Mouse (Mus musculus) neural tube, embryonic 11.5 days (tissue): ENCODE results near the gene Grk2. TPM values are rescaled to one million over a fixed set of nuclear protein-coding genes. Genes with fewer than 3 reads are reported as not detected.
A peak's percentile ranks its signal among the peaks of the same experiment; 100 is the strongest.

Experiments used
- ATAC-seq: fragments of 200-750 bp; cut with Nextera tagmentation; 2 replicates; pipeline ENCODE4 v1.8.0; 2017; ENCODE audit warnings: moderate number of reproducible peaks, mild to moderate bottlenecking, moderate TSS enrichment, moderate library complexity; ENCODE audit not compliant: insufficient read depth, low FRiP score, low TSS enrichment
- DNase-seq: peaks from one replicate; pipeline ENCODE4 v3.0.0-alpha.2; 2015; ENCODE audit warnings: low spot score
- H3K27ac ChIP-seq: fragments of 300-500 bp; sonication (generic); 2 replicates; pipeline ENCODE4 v1.5.1; 2014; ENCODE audit warnings: low read depth, mild to moderate bottlenecking, low read length
- H3K27me3 ChIP-seq: fragments of 300-500 bp; sonication (generic); 2 replicates; pipeline ENCODE4 v1.6.1; 2014; ENCODE audit warnings: mild to moderate bottlenecking, low read length, mixed read lengths; ENCODE audit not compliant: control insufficient read depth, insufficient read depth
- H3K36me3 ChIP-seq: fragments of 300-500 bp; sonication (generic); 2 replicates; pipeline ENCODE4 v1.6.1; 2014; ENCODE audit warnings: mild to moderate bottlenecking, low read length, moderate library complexity, mixed read lengths; ENCODE audit not compliant: control insufficient read depth, insufficient read depth
- H3K4me1 ChIP-seq: fragments of 300-500 bp; sonication (generic); 2 replicates; pipeline ENCODE4 v1.6.1; 2014; ENCODE audit warnings: low read length, mixed read lengths; ENCODE audit not compliant: control insufficient read depth, insufficient read depth
- H3K4me2 ChIP-seq: fragments of 300-500 bp; sonication (generic); 2 replicates; pipeline ENCODE4 v1.6.1; 2014; ENCODE audit warnings: low read depth, mild to moderate bottlenecking, moderate library complexity
- H3K4me3 ChIP-seq: fragments of 300-500 bp; sonication (generic); 2 replicates; pipeline ENCODE4 v1.5.1; 2014; ENCODE audit warnings: low read depth, low read length
- H3K9ac ChIP-seq: fragments of 300-500 bp; sonication (generic); 2 replicates; pipeline ENCODE4 v1.6.1; 2014; ENCODE audit warnings: mild to moderate bottlenecking, low read length
- H3K9me3 ChIP-seq: fragments of 300-500 bp; sonication (generic); 2 replicates; pipeline ENCODE4 v1.6.1; 2016; ENCODE audit warnings: low read length; ENCODE audit not compliant: control insufficient read depth
- WGBS: fragments of 180-500 bp; shearing (Covaris S2); extraction: QIAGEN DNeasy Blood & Tissue Kit; methylation state at CpG from one replicate; pipeline ENCODE4 v1.1.7; 2014; 5-methylcytosine and 5-hydroxymethylcytosine counted together
- polyA plus RNA-seq: library from polyadenylated mRNA; unstranded; fragments of >200 nt; fragmentation: Nextera tagmentation; extraction: Ambion mirVana; gene quantifications from 2 replicates; pipeline ENCODE4 v1.2.1, GENCODE M21; 2014

Gene Grk2
- 16.6 and 19.0 TPM in 2 replicates for polyA plus RNA-seq

DNA sequence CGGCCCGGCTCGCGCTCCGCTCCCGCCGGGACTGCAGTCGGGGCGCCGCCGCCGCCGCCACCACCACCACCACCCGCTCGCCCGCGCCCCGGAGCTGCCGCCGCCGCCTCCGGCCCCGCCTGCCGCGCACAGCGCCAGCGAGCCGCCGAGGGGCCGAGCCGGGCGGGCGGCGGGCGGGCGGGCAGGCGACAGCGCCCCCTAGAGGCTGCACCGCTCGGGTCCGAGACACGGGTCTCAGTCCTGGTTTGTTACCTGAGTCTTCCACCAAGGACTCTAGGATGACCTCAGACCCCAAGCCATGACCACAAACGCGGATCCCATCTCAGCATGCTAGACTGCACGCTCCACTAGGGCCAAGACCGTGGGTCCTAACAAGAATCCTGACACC, at the start of gene Grk2:
TSS of gene Grk2 (minus strand) at position 33 of the 388 bp plus-strand sequence.
- peak within 1 kb of the TSS; percentile 77 for H3K9ac ChIP-seq
- H3K27me3 ChIP-seq: no peaks in the 10 kb centered on the region
- H3K36me3 ChIP-seq: no peaks in the 10 kb centered on the region
- ATAC-seq (peak; percentile 79), DNase-seq (peak; percentile 85)
- peak within 1 kb of the TSS; percentile 67 for H3K27ac ChIP-seq
- H3K4me1 ChIP-seq: peaks cover 25% of the 10 kb centered on the region
- H3K4me3 ChIP-seq: peak within 1 kb of the TSS; percentile 72
- 0% methylated on average over 19 of the region's 46 CpGs for WGBS
- H3K4me2 ChIP-seq: peak within 1 kb of the TSS; percentile 94
- no peaks in the 10 kb centered on the region for H3K9me3 ChIP-seq

DNA sequence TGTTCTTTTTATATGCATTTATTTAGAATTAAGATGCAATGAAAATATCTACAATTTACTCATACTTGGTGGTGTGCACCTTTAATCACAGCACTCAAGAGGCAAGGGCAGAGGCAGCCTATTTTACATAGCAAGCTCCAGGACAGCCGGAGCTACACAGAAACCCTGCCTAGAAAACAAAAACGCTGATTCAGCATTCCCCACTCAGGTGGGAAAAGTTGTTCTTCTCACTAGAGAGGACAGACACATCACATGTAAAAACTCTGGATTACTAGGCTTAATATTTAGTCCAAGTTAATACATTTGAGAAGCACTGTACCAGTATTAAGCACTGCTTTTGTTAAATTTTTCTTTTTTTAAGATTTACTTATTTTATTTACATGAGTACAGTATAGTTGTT, 43.4 kb upstream of the Grk2 start:
- WGBS: 92% methylated on average over 2 of the region's 2 CpGs

DNA sequence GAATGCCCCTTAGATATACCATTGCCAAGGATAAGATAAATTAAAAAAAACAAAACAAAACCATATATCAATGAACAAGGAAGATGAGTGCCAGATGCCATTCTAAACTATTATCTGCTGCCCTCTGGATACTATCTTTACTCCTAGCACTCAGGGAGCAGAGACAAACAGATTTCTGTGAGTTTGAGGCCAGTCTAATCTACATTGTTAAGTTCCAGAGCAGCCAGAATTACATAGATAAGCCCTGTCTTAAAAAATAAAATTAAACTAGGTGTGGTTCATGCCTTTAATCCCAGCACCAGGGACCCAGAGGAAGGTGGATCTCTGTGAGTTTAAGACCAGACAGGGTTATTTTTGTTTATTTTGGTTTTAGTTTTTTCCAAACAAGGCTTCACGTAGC, 40.5 kb upstream of the Grk2 start:
- Histone ChIP-seq H3K4me1 (no peaks in the 10 kb centered on the region), H3K36me3 (peaks cover 17% of the 10 kb centered on the region), H3K9ac (no peak overlapping the region), H3K4me3 (no peak overlapping the region), H3K27me3 (no peaks in the 10 kb centered on the region), H3K4me2 (no peak overlapping the region), H3K9me3 (no peaks in the 10 kb centered on the region), H3K27ac (no peak overlapping the region)
- no peak for DNase-seq
- no peak for ATAC-seq
- WGBS: 88% methylated on average over 1 of the region's 1 CpGs

More for the DNA sequence above, 43.4 kb upstream of the Grk2 start:
- Histone ChIP-seq H3K4me2 (no peak overlapping the region), H3K4me3 (no peak overlapping the region), H3K27ac (no peak overlapping the region), H3K27me3 (no peaks in the 10 kb centered on the region), H3K4me1 (no peaks in the 10 kb centered on the region), H3K9ac (no peak overlapping the region), H3K9me3 (no peaks in the 10 kb centered on the region), H3K36me3 (peaks cover 13% of the 10 kb centered on the region)
- ATAC-seq (no peak), DNase-seq (no peak)

DNA sequence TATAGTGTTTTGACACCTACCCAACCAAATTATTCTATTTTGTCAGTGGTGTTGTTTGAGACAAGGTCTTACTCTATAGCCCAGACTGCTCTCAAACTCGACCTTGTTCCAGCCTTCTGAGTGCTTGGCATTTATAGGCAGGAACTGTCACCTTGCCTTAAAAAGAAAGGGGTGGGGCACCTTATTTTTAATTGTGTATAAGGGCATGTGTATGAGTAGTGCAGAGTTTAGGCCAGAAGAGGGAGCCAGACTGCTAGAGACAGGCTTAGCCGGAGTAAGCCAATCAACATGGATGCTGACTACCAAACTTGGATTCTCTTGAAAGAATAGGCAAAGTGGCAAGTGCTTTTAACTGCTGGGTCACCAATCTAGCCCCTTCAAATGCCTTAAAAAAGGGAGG, 32.1 kb upstream of the Grk2 start:
- no peak overlapping the region for H3K4me3 ChIP-seq
- no peaks in the 10 kb centered on the region for H3K9me3 ChIP-seq
- 46% methylated on average over 2 of the region's 2 CpGs for WGBS
- H3K27me3 ChIP-seq: no peaks in the 10 kb centered on the region
- no peak overlapping the region for H3K9ac ChIP-seq
- ATAC-seq: no peak
- peaks cover 3% of the 10 kb centered on the region; the same call in 1 of the 2 replicates for H3K4me1 ChIP-seq
- H3K4me2 ChIP-seq: no peak overlapping the region
- H3K27ac ChIP-seq: no peak overlapping the region
- H3K36me3 ChIP-seq: peaks cover 4% of the 10 kb centered on the region; the same call in 1 of the 2 replicates
- no peak for DNase-seq

DNA sequence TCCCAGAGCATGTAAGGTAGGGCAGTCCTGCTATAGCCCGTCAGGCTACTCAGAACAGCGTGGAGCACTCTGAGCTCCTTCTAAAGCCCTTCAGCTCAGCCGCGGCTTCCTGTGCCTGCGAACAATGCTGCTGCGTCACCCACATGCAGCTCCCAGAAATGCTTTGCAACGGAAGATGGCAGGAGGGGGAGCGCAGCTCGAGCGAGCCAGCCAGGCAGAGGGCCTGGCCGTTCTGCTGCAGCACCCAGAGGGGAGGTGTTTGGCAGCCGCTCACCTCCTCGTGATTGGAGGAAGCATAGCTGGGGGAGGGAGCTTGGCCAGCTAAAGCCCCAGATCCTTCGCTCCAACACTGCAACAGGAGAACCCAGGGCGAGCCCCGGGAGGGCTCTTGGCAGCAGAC, 27.8 kb upstream of the Grk2 start:
- peak; percentile 92 for DNase-seq
- ATAC-seq: peak; percentile 97
- H3K9me3 ChIP-seq: no peaks in the 10 kb centered on the region
- peaks cover 9% of the 10 kb centered on the region for H3K4me1 ChIP-seq
- H3K36me3 ChIP-seq: peaks cover 6% of the 10 kb centered on the region
- H3K27me3 ChIP-seq: no peaks in the 10 kb centered on the region
- peak overlapping the region; percentile 88 for H3K27ac ChIP-seq
- under 1% methylated on average over 16 of the region's 16 CpGs for WGBS
- peak overlapping the region; percentile 81 for H3K4me2 ChIP-seq
- H3K9ac ChIP-seq: peak overlapping the region; percentile 81
- peak overlapping the region; percentile 70 for H3K4me3 ChIP-seq

DNA sequence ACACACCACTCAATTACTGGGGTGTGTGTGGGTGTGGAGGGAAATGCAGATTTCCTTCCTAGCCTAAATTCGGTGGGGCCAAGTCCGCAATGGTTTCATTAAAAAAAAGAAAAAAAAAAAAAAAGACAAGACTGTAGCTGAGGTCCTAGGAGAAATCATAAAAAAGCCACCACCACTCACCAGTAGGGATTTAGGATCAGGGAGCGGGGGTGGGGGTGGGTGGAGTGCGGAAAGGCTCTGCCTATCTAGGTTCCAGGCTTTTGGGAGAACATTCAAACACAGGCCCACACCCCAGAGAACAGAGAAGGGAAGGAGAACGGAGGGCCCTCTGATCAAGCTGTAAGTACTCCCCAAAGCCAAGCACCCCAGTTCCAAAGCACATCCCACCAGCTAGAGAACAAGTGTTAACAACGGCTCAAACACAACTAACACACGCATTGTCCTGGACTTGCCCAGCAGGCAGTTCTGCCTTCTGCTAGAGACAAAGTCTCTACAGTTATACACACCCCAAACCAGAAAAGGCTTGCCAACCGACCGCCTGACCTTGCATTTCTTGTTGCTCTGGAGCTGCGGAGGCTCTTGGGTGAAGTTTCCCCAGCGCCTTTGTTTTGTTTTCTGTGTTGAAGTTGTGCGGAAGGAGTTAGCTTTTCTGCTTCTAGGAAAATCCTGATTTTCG, 27.2 kb upstream of the Grk2 start:
- Histone ChIP-seq H3K4me2 (peak overlapping the region; percentile 81), H3K27ac (peak overlapping the region; percentile 88), H3K36me3 (peaks cover 7% of the 10 kb centered on the region), H3K9ac (peak overlapping the region; percentile 81), H3K4me1 (peaks cover 9% of the 10 kb centered on the region), H3K9me3 (no peaks in the 10 kb centered on the region), H3K27me3 (no peaks in the 10 kb centered on the region), H3K4me3 (peak overlapping the region; percentile 70)
- WGBS: under 1% methylated on average over 13 of the region's 13 CpGs
- ATAC-seq (peak; percentile 42; the same call in 1 of the 2 replicates), DNase-seq (no peak)

DNA sequence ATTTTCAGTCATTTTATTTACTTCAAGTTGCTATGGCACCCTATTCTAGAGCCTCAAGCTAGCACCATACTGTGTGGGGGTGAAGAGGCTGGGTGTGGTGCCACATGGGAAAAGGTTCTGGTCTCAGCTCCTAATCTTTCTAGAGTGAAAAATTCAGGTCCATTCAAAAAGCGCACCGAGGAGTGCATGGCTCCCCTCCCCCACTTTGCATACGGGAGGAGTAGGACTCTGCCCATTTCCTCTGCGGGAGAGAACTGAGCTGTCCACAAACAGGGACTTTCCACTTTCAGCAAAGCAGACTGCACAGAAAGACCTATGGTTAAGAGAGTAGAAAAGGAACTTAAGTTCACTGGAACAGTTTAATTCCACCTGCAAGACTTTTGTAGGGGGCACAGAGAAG, 26.6 kb upstream of the Grk2 start:
- H3K4me2 ChIP-seq: peak overlapping the region; percentile 81
- peak overlapping the region; percentile 81 for H3K9ac ChIP-seq
- DNase-seq: peak; percentile 49
- H3K4me3 ChIP-seq: peak overlapping the region; percentile 70
- no peak for ATAC-seq
- H3K4me1 ChIP-seq: peaks cover 9% of the 10 kb centered on the region
- peaks cover 10% of the 10 kb centered on the region for H3K36me3 ChIP-seq
- H3K27me3 ChIP-seq: no peaks in the 10 kb centered on the region
- 1% methylated on average over 4 of the region's 4 CpGs for WGBS
- H3K27ac ChIP-seq: peak overlapping the region; percentile 88; the same call in 1 of the 2 replicates
- H3K9me3 ChIP-seq: no peaks in the 10 kb centered on the region

DNA sequence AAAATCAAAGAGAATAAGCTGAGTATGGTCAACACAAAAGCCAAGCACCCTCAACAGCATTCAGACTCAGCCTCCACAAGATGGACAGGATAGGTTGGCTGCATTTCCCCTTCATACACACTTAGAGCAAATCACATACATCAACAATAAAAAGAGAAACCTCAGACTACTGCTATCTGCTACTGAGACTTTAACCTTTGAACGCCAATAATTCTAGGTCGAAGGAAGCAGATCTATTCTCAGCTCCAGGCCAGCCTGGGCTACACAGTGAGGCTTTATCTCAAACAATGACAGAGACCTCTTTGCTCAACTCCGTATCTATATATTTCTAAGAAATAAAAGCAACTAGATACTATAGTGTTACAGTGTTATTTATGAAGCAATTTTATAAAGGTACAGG, 25.3 kb upstream of the Grk2 start:
- Histone ChIP-seq H3K27ac (no peak overlapping the region), H3K4me1 (peaks cover 9% of the 10 kb centered on the region), H3K4me2 (no peak overlapping the region), H3K9me3 (no peaks in the 10 kb centered on the region), H3K9ac (no peak overlapping the region), H3K4me3 (no peak overlapping the region), H3K36me3 (peaks cover 11% of the 10 kb centered on the region), H3K27me3 (no peaks in the 10 kb centered on the region)
- no peak for DNase-seq
- WGBS: 93% methylated on average over 3 of the region's 3 CpGs
- ATAC-seq: no peak

DNA sequence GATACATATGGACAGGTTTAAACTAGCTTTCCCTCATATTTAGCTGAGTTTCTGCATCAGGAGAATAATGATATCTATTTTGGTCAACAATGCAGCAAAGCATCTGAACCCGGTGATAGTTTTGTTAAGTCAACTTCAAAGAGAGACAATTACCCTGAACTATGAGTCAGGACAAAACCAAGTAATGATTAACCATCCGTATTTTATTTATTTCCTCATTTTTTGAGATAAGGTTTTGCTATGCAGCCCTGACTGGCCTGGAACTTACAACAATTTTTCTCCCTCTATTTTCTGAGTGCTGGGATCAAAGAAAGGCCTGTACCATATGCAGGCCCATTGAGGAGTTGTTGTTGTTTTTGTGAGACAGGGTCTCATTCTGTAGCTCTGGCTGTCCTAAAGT, 24.6 kb upstream of the Grk2 start:
- Histone ChIP-seq H3K4me2 (no peak overlapping the region), H3K4me1 (peaks cover 9% of the 10 kb centered on the region), H3K9ac (no peak overlapping the region), H3K36me3 (peaks cover 17% of the 10 kb centered on the region), H3K27me3 (no peaks in the 10 kb centered on the region), H3K27ac (no peak overlapping the region), H3K4me3 (no peak overlapping the region), H3K9me3 (no peaks in the 10 kb centered on the region)
- ATAC-seq (no peak), DNase-seq (no peak)
- 93% methylated on average over 2 of the region's 2 CpGs for WGBS
